Mouse (Mus musculus): ENCODE results near the gene Tnfrsf22. TPM values are rescaled to one million over a fixed set of nuclear protein-coding genes. Genes with fewer than 3 reads are reported as not detected.

Gene Tnfrsf22
- 2.5 and 3.4 TPM in 2 replicates for polyA plus RNA-seq (2015; fragmentation: Nextera tagmentation; extraction: Ambion mirVana)

DNA sequence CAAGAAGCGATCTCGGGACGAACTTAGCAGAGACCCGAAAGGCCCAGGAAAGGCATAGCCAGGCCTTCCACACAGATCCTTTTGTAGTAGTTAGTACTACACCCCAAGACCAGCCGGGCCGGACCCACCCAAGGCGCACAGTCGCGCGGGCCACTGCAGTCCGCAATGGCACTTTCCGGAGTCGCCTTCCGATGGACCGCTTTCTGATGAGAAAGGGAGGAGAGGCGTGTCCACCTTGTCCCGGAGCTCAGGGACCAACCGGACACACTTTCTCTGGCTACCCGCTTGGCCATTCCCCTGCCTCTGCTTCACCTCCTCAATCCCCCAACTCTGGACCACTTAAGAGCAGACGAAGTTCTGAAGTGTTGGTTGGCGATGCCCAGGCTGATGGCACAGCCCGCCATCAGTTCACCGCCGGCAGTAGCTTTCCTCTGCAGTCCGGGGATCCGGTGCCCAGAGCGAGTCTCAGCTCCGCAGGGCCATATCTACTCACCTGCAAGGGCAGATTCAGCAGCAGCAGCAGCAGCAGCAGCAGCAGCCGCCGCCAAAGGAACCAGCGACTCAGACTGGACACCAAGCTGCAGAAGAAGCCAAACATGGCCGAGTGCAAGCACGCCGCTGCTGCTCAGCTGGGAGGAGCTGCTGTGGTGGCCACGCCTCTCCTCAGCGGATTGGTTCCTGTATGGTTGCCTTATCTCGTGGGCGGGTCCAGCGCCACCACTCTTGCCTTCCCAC, at the start of gene Tnfrsf22:
Tnfrsf22 (minus strand) TSS at position 628 of the 735 bp plus-strand sequence.

DNA sequence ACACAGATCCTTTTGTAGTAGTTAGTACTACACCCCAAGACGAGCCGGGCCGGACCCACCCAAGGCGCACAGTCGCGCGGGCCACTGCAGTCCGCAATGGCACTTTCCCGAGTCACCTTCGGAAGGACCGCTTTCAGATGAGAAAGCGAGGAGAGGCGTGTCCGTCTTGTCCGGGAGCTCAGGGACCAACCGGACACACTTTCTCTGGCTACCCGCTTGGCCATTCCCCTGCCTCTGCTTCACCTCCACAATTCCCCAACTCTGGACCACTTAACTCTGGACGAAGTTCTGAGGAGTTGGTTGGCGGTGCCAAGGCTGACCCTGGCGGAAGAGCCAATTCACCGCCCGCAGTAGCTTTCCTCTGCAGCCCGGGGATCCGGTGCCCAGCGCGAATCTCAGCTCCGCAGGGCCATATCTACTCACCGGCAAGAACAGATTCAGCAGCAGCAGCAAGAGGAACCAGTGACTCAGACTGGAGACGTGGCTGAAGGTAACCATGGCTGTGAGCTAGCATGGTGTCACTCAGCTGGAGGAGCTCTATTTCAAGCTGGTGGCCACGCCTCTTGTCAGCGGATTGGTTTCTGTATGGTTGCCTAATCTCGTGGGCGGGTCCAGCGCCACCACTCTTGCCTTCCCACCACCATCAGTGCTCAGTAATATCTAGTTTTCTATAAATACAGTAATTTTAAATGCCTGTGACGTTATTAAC, 36.1 kb upstream of the Tnfrsf22 start, which contains the start of gene Tnfrsf23:
Tnfrsf23 (minus strand) TSS at position 514 of the 709 bp plus-strand sequence.

DNA sequence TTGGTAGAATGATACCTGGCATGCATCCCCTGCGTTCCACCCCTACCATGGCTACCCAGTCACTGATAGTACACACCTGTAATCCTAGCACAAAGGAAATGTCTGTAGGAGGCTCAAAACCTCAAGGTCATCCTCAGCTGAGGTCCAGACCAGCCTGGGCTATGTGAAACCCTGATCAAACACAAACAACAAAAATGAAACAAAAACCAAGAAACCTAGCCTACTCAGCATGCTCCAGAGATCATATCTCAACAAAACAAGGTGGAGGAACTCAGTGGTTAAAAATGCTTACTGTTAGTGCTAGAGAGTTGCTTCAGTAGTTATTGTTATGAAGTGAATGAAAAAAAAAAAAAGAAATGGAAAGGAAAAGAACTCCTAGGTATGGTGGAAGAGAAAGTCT, 20.9 kb downstream of the Tnfrsf22 start, which contains the start of gene Tnfrsf26:
Tnfrsf26 (minus strand) TSS at position 183 of the 400 bp plus-strand sequence.

GRCm38 (mm10) chr7:143599428-143600230, 49.8 kb downstream of the Tnfrsf22 start, which contains the start of gene Cars:
Cars (minus strand) TSS chr7:143600090.

Other genes with a start within 250 kb of the Tnfrsf22 start
- gene Cdkn1c, start 188.6 kb downstream of the Tnfrsf22 start, polyA plus RNA-seq (2015; fragmentation: Nextera tagmentation; extraction: Ambion mirVana) = 45.7 and 63.1 TPM in 2 replicates
- gene Slc22a18, start 175.9 kb downstream of the Tnfrsf22 start, polyA plus RNA-seq (2015; fragmentation: Nextera tagmentation; extraction: Ambion mirVana) = 0.36 and 0.70 TPM in 2 replicates
- 0.64 and 1.3 TPM in 2 replicates for gene Phlda2, start 146.5 kb downstream of the Tnfrsf22 start, polyA plus RNA-seq (2015; fragmentation: Nextera tagmentation; extraction: Ambion mirVana)
- gene Nap1l4, start 100.6 kb downstream of the Tnfrsf22 start, polyA plus RNA-seq (2015; fragmentation: Nextera tagmentation; extraction: Ambion mirVana) = 141 and 147 TPM in 2 replicates
- 35.9 and 38.0 TPM in 2 replicates for gene Cars, start 49.6 kb downstream of the Tnfrsf22 start, polyA plus RNA-seq (2015; fragmentation: Nextera tagmentation; extraction: Ambion mirVana)
- gene Tnfrsf26, start 20.9 kb downstream of the Tnfrsf22 start, polyA plus RNA-seq (2015; fragmentation: Nextera tagmentation; extraction: Ambion mirVana) = 2.5 and 3.4 TPM in 2 replicates
- 1.8 and 2.0 TPM in 2 replicates for gene Tnfrsf23, start 36.2 kb upstream of the Tnfrsf22 start, polyA plus RNA-seq (2015; fragmentation: Nextera tagmentation; extraction: Ambion mirVana)
- gene Osbpl5, start 107.3 kb upstream of the Tnfrsf22 start, polyA plus RNA-seq (2015; fragmentation: Nextera tagmentation; extraction: Ambion mirVana) = 7.8 and 10.6 TPM in 2 replicates
- gene Mrgprg, start 117.3 kb upstream of the Tnfrsf22 start, polyA plus RNA-seq (2015; fragmentation: Nextera tagmentation; extraction: Ambion mirVana) = not detected in 2 replicates
- gene Mrgpre, start 134.8 kb upstream of the Tnfrsf22 start, polyA plus RNA-seq (2015; fragmentation: Nextera tagmentation; extraction: Ambion mirVana) = 0.22 and 0.32 TPM in 2 replicates
- 5.1 and 5.5 TPM in 2 replicates for gene Nadsyn1, start 173.2 kb upstream of the Tnfrsf22 start, polyA plus RNA-seq (2015; fragmentation: Nextera tagmentation; extraction: Ambion mirVana)
- 7.0 and 8.7 TPM in 2 replicates for gene Dhcr7, start 173.5 kb upstream of the Tnfrsf22 start, polyA plus RNA-seq (2015; fragmentation: Nextera tagmentation; extraction: Ambion mirVana)
- gene Gm498, start 217.2 kb upstream of the Tnfrsf22 start, polyA plus RNA-seq (2015; fragmentation: Nextera tagmentation; extraction: Ambion mirVana) = not detected in 2 replicates